Mouse (Mus musculus): Measurements from ENCODE around the gene Kbtbd7. TPM values are rescaled to one million over a fixed set of nuclear protein-coding genes. Genes with fewer than 3 reads are reported as not detected.

The Kbtbd7 gene
- polyA plus RNA-seq, 1 experiment from 2014 or later: 8.1 TPM

DNA sequence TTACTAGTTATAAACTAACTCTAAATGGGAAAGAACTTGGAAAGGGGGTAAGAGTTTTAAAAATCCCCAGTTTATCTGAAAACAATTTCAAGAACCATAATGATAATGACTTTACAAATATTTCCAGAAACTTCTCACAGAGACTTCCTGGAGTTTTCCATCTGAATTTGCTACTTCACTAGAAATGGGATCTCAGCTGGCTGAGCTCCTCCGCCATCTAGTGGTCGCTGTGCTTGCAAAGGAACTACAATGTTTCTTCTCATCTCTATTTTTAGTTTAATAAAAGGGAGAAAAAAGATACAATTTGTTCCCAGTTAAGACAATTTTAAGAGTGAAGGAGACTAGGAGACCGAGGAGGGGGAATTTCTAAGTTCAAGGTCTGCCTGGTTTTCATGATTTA is 41.3 kb downstream of the Kbtbd7 start:
- H3K4me3 ChIP-seq (ENCODE audit: low read depth, low read length): no peak overlapping the region
- H3K27me3 ChIP-seq (replicated peaks; ENCODE audit: control insufficient read depth, insufficient read depth, low read length): no peaks in the 10 kb centered on the region
- 22% methylated on average over 3 of the region's 3 CpGs for WGBS
- no peak overlapping the region for H3K4me2 ChIP-seq
- DNase-seq (ENCODE audit: low spot score) (no peak), ATAC-seq (replicated peaks; ENCODE audit: low FRiP score) (no peak)
- no peaks in the 10 kb centered on the region for H3K4me1 ChIP-seq (replicated peaks; ENCODE audit: control insufficient read depth, insufficient read depth, low read length)
- H3K9ac ChIP-seq (ENCODE audit: low read depth, low read length): no peak overlapping the region
- no peaks in the 10 kb centered on the region for H3K9me3 ChIP-seq (ENCODE audit: control insufficient read depth, low read length)
- H3K27ac ChIP-seq (ENCODE audit: low read depth, low read length): no peak overlapping the region
- H3K36me3 ChIP-seq (ENCODE audit: control insufficient read depth, insufficient read depth, low read length): peaks cover 39% of the 10 kb centered on the region

GRCm38 (mm10) chr14:79473384-79473783 is 47.1 kb downstream of the Kbtbd7 start:
- Histone ChIP-seq H3K4me3 (ENCODE audit: low read depth, low read length) (no peak overlapping the region), H3K9ac (ENCODE audit: low read depth, low read length) (no peak overlapping the region), H3K4me1 (replicated peaks; ENCODE audit: control insufficient read depth, insufficient read depth, low read length) (no peaks in the 10 kb centered on the region), H3K9me3 (ENCODE audit: control insufficient read depth, low read length) (no peaks in the 10 kb centered on the region), H3K27ac (ENCODE audit: low read depth, low read length) (no peak overlapping the region), H3K36me3 (ENCODE audit: control insufficient read depth, insufficient read depth, low read length) (peaks cover 31% of the 10 kb centered on the region), H3K4me2 (no peak overlapping the region), H3K27me3 (replicated peaks; ENCODE audit: control insufficient read depth, insufficient read depth, low read length) (no peaks in the 10 kb centered on the region)
- WGBS: 94% methylated on average over 2 of the region's 2 CpGs
- ATAC-seq (replicated peaks; ENCODE audit: low FRiP score): no peak
- DNase-seq (ENCODE audit: low spot score): no peak

Other genes starting within 250 kb of the Kbtbd7 start
- gene Zfp957, start 179.1 kb upstream of the Kbtbd7 start, polyA plus RNA-seq (2014; fragmentation: Nextera tagmentation; extraction: Ambion mirVana): not detected in 2 replicates
- 233 and 245 TPM in 2 replicates for gene Rgcc, start 124.9 kb upstream of the Kbtbd7 start, polyA plus RNA-seq (2014; fragmentation: Nextera tagmentation; extraction: Ambion mirVana)
- gene Naa16, start 35.7 kb upstream of the Kbtbd7 start, polyA plus RNA-seq (2014; fragmentation: Nextera tagmentation; extraction: Ambion mirVana): 59.8 and 61.6 TPM in 2 replicates
- gene Mtrf1, start 28.7 kb upstream of the Kbtbd7 start, polyA plus RNA-seq (2014; fragmentation: Nextera tagmentation; extraction: Ambion mirVana): 9.1 and 12.2 TPM in 2 replicates
- gene Kbtbd6, start 25.3 kb downstream of the Kbtbd7 start, polyA plus RNA-seq (2014; fragmentation: Nextera tagmentation; extraction: Ambion mirVana): 4.1 and 4.3 TPM in 2 replicates
- gene Elf1, start 54.7 kb downstream of the Kbtbd7 start, polyA plus RNA-seq (2014; fragmentation: Nextera tagmentation; extraction: Ambion mirVana): 22.7 and 25.3 TPM in 2 replicates
- gene Wbp4, start 55.0 kb downstream of the Kbtbd7 start, polyA plus RNA-seq (2014; fragmentation: Nextera tagmentation; extraction: Ambion mirVana): 35.8 and 38.7 TPM in 2 replicates
- 95.0 and 95.5 TPM in 2 replicates for gene Sugt1, start 161.2 kb downstream of the Kbtbd7 start, polyA plus RNA-seq (2014; fragmentation: Nextera tagmentation; extraction: Ambion mirVana)
- gene Cnmd, start 235.7 kb downstream of the Kbtbd7 start, polyA plus RNA-seq (2014; fragmentation: Nextera tagmentation; extraction: Ambion mirVana): 0.37 TPM in 1 of 2 replicates, not detected in the other

Measured in liver, embryonic 11.5 days (tissue).